Mouse (Mus musculus) heart, postnatal 0 days (tissue): ENCODE measurements around the gene Rgma.

Experiments used
- CTCF ChIP-seq: IDR thresholded peaks from 2 replicates; pipeline ENCODE4 v1.5.1; 2016; ENCODE audit warnings: antibody characterized with exemption, control low read depth, low read depth
- EP300 ChIP-seq: IDR thresholded peaks from 2 replicates; pipeline ENCODE4 v1.6.1; 2016; ENCODE audit warnings: antibody characterized with exemption, low read depth

GRCm38 (mm10) chr7:73390426-73391001, 15.2 kb downstream of the Rgma start:
- TF ChIP-seq CTCF = no peak
- TF ChIP-seq EP300 = no peak
